Mouse (Mus musculus) small intestine, adult 2 months (tissue): ENCODE data around the gene Mrgpra6.

Experiments used
- CTCF ChIP-seq: fragments of 200-500 bp; IDR thresholded peaks from 2 replicates; pipeline ENCODE4 v1.5.1; 2012; ENCODE audit warnings: low read depth, mild to moderate bottlenecking, control low read depth, inconsistent platforms, low read length, moderate library complexity, mixed read lengths; ENCODE audit not compliant: insufficient replicate concordance, insufficient read length; ENCODE audit errors: extremely low read depth
- POLR2A ChIP-seq: fragments of 200-500 bp; IDR thresholded peaks from 2 replicates; pipeline ENCODE4 v1.6.1; 2012; ENCODE audit warnings: low read depth, mild to moderate bottlenecking, control low read depth, inconsistent platforms, low read length, moderate library complexity

GRCm38 (mm10) chr7:47155849-47156248, 48.9 kb downstream of the Mrgpra6 start:
- TF ChIP-seq CTCF (no peak), POLR2A (no peak)
